Mouse (Mus musculus) heart, postnatal 10 days (tissue): ENCODE results near the gene Timm17a. TPM values are rescaled to one million over a fixed set of nuclear protein-coding genes. Genes with fewer than 3 reads are reported as not detected.

Experiments used
- DNase-seq, 2 experiments: peaks; one replicate each; pipeline ENCODE4 v3.0.0; 2021
- intact Hi-C: fragments of 180-260 bp; cut with DNase I; formaldehyde crosslinking; loops from one replicate; pipeline ENCODE4 v1.15.1; 2025
- total RNA-seq, 2 experiments: library from RNA; stranded (reverse); gene quantifications; 2 replicates each; pipeline ENCODE4 v1.2.3; 2021

Gene Timm17a
- total RNA-seq: 100 to 1,000 TPM; 406 to 428 TPM

DNA sequence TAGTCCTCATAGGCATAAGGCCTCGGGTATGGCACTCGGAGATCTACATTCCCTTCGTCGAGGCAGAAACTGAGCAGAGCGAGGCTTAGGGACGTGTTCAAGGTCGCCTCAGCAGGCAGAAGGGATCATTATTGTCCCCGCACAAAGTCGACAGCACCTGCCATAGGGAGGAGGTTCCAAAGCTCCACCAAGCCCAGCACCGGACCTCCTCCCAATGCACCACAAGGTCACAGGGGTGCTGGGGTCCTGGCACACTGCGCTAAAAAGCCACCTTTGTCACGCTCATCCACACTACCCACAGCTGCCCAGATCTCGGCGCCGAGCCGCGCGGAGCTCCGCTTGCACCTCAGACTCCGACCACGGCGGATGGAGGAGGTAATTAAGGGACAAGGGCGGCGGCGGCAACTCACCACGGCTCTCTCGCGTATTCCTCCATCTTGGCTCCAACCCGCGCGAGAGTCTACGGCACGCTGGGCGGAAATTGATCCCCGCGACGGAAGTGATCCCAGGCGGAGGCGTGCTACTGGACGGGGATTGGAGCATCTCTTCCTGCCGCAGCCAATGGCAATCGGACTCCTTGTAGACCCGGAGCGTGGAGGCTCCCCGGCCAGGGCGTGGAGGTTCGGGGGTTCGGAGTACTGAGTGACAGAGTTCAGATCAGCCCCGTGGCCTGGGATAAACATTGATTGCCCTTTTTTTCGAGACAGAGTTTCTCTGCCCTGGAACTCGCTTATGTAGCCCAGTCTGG lies at the start of gene Timm17a:
Gene Timm17a (minus strand): TSS at position 495 of the 748 bp plus-strand sequence.
- DNase-seq: peak; percentile 96
- intact Hi-C loops: loop anchor here (2.0 kb wide), 2 partner anchors 31 to 55 kb away; no protein-coding TSS in a partner anchor

DNA sequence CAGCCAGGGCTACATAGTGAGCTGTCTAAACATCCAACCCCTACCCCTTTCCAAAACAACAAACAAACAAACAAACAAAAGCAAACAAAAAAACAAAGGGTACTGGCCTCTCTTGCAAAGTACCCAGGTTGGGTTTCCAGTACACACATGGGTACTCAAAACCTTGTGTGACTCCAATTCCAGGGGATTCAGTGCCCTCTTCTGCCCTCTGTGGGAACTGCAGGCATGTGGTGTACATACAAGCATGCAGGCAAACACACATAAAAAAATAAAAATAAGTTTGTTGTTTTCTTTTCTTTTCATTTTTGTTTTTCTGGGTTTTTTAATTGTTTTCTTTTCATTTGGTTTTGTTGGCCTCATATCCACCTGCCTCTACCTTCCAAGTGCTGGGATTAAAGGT lies 48.5 kb upstream of the Timm17a start:
- no peak for DNase-seq
- intact Hi-C loops: no loop called here

DNA sequence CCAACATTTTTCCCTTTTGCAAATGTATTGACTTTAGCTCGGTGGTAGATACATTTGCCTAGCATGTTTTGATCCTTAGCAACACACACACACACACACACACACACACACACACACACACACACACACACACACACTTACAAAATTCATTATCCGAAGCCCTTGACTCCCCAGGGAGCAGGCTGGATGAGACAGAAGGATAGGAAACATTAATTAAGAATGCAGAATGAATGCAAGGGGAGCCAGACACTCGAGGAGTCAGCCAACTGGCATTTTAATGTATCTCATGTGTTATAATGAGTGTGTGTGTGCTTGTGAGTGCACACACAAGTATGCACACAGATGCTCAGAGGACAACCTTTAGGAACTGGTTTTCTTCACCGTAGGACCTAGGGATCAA lies 47.9 kb upstream of the Timm17a start:
- no peak for DNase-seq
- intact Hi-C loops: no loop called here

DNA sequence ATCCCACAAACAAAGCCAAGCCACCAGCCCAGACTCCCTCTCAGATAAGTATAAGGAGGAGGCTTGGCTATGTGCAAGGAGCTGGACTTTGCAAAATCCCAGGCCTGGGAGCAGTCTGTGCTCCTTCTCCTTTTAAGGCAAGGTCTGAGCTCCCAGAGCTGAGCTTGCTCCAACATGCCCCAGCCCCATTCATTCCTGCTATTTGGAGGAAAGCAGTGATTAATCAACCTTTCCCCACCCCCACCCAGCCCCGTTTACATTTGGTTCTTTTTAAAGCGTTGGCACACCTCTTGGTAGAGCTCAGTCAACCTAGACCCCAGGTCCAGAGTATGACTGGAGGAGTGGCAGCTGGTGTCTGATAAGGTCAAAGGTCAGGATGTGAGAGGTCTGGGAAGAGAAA lies 45.5 kb upstream of the Timm17a start:
- intact Hi-C loops: no loop called here
- DNase-seq: no peak

- peak; percentile 42 to 49 for DNase-seq
- intact Hi-C loops: no loop called here
Measured at GRCm38 (mm10) chr1:135351953-135352352, 38.4 kb upstream of the Timm17a start.

- peak in 1 of 2 experiments; percentile 35 for DNase-seq
- intact Hi-C loops: no loop called here
Measured at GRCm38 (mm10) chr1:135347498-135348169, 34.1 kb upstream of the Timm17a start.

GRCm38 (mm10) chr1:135346891-135347290 lies 33.3 kb upstream of the Timm17a start:
- intact Hi-C loops: no loop called here
- DNase-seq: no peak

GRCm38 (mm10) chr1:135344026-135344425 lies 30.4 kb upstream of the Timm17a start:
- intact Hi-C loops: no loop called here
- DNase-seq: no peak

- no peak for DNase-seq
- intact Hi-C loops: no loop called here
Measured at GRCm38 (mm10) chr1:135341947-135342346, 28.4 kb upstream of the Timm17a start.

DNA sequence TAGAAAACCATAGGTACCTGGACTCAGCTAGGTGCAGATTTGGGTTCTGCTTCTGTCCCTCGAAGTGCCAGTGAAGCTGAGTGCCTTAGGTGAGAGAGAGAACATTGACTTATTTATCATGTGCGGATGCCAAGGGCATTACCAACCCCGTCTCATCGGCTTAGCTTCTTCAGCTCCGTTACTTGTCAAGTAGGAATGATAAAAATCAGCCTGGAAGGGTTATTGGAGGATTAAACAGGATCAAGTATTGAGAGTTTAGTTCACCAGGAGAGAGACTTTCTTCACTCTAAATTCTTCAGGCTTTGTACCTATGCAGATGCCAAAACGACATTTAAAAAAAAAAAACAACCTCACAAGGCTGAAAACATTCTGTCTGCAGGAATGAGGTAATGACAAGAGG lies 17.0 kb upstream of the Timm17a start:
- no peak for DNase-seq
- intact Hi-C loops: no loop called here

GRCm38 (mm10) chr1:135328368-135328767 lies 14.8 kb upstream of the Timm17a start:
- intact Hi-C loops: no loop called here

GRCm38 (mm10) chr1:135325934-135326333 lies 12.4 kb upstream of the Timm17a start:
- DNase-seq: no peak
- intact Hi-C loops: no loop called here

More at GRCm38 (mm10) chr1:135328368-135328767, 14.8 kb upstream of the Timm17a start:
- no peak for DNase-seq

GRCm38 (mm10) chr1:135324571-135324970 lies 11.0 kb upstream of the Timm17a start, which contains the start of gene Lmod1:
Gene Lmod1 (plus strand): TSS chr1:135324807.
- DNase-seq: peak; percentile 47 to 51
- intact Hi-C loops: no loop called here

DNA sequence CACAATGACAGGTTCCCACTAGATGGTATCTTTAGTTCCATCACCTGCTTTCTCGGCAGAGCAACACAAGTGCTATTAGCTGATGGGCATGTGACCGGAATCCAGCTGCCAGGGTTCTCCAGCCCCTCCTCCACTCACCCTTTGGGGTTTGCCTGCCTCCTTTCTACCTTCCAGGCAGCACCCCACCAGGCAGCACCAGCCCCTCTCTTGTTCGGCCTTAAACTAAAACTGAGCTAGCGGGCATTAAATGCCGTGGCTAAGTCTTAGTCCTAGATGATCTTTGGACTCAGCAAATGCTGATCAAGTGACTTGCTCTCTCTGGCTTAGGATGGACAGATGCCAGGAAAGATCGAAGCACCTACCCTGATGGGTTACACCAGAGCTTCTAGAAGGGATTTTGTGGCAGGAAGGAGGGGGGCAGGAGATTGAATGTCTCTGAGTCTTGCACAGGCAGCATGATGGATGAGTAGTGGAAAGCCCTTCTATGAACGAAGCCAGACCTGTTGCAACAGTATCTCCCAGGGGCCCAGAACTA lies 9.9 kb upstream of the Timm17a start:
- intact Hi-C loops: no loop called here
- no peak for DNase-seq

DNA sequence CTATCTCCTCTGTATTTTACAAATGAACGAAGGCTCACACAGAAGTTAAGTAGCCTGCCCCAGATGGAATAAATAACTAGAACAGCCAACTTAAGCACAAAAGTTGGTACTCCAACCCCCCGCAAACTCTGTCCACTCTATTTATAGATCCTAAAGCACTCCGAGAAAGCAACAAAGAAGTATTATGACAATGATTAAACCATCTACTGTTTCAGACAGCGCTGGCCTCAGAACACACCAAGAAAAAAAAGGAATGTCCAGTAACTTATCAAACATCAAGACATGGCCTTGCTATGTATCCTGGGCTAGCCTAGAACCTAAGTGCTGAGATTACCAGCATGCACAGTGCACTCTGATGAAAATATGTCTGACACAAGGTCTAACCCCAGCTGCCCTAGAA lies 1.4 kb downstream of the Timm17a start:
- intact Hi-C loops: loop anchor here (2.0 kb wide), 2 partner anchors 29 to 57 kb away; no protein-coding TSS in a partner anchor
- DNase-seq: no peak

GRCm38 (mm10) chr1:135311356-135311755 lies 2.2 kb downstream of the Timm17a start:
- intact Hi-C loops: no loop called here

GRCm38 (mm10) chr1:135290908-135291307 lies 22.7 kb downstream of the Timm17a start:
- no peak for DNase-seq
- intact Hi-C loops: no loop called here

More at GRCm38 (mm10) chr1:135311356-135311755, 2.2 kb downstream of the Timm17a start:
- peak in 1 of 2 experiments; percentile 7 for DNase-seq

DNA sequence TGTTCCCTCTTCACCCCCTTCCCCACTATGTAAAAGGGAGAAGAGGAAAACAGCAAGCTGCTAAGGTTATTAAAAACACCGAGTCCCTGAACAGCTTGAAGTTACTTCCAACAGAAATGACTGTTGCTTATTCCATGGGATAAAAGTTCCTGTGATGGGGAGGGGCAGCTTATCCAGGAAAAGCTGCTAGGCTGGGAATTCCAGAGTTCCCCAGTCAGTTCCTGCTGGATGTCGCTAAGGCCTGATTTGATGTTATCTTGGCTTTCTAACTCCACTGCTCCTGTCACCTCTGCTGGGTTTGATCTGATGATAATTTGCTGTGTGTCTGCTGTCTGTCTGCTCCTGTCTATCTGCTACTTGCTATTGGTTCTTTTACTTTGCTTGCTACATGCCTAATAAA lies 27.3 kb downstream of the Timm17a start:
- intact Hi-C loops: no loop called here
- DNase-seq: no peak

GRCm38 (mm10) chr1:135283826-135284291 lies 29.7 kb downstream of the Timm17a start, which contains the start of gene Rnpep:
Gene Rnpep (minus strand): TSS chr1:135284084.
- intact Hi-C loops: loop anchor here (2.0 kb wide), 2 partner anchors 29 to 85 kb away; partner anchors contain the start of gene Timm17a
- peak; percentile 80 to 81 for DNase-seq

DNA sequence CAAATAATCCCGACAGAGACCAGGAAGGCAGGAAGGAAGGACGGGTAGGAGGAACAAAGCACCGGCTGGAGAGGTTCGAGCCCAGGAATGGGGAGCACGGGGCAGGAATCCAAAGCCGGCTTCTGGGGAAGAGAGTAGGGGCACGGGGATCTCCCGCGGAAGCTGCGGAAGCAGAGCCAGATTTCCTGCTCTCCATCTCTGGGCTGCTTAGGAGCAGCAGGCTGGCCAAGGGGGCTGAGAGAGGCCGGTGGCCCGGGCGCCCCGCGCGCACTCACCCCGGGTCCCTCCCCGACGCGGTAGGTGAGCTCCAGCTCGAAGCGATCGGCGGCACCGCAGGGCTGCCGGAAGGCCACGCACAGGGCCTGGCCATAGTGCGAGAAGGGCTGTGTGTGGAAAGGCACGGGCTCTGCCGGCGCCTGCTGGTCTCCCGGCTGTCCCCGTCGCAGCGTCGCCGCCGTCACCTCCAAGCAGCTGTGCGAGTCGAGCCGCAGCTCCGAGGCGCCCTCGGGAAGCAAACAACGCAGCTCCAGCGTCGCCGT lies 30.2 kb downstream of the Timm17a start:
- DNase-seq: peak in 1 of 2 experiments; percentile 58

More for the DNA sequence above, 30.2 kb downstream of the Timm17a start:
- intact Hi-C loops: loop anchor here (2.0 kb wide), 2 partner anchors 29 to 85 kb away; partner anchors contain the start of gene Timm17a
